Mouse (Mus musculus): Measurements from ENCODE around the gene Nadsyn1. TPM values are rescaled to one million over a fixed set of nuclear protein-coding genes. Genes with fewer than 3 reads are reported as not detected.

The Nadsyn1 gene
- total and polyA plus RNA-seq, 2 experiments from 2014 or later = 7.8 to 8.4 TPM

- DNase-seq (ENCODE audit: low spot score) = no peak
- Histone ChIP-seq H3K36me3 (replicated peaks; ENCODE audit: control insufficient read depth, insufficient read depth, low read length) (peaks cover 77% of the 10 kb centered on the region), H3K9me3 (replicated peaks; ENCODE audit: control insufficient read depth, low read length) (no peaks in the 10 kb centered on the region), H3K27me3 (ENCODE audit: control insufficient read depth, insufficient read depth, low read length) (no peaks in the 10 kb centered on the region), H3K27ac (ENCODE audit: low read depth) (no peak overlapping the region), H3K4me2 (ENCODE audit: low read depth, low read length) (no peak overlapping the region), H3K9ac (replicated peaks; ENCODE audit: low read depth, low read length) (no peak overlapping the region), H3K4me3 (ENCODE audit: low read depth, low read length) (no peak overlapping the region), H3K4me1 (ENCODE audit: control insufficient read depth, insufficient read depth) (no peaks in the 10 kb centered on the region)
- ATAC-seq (ENCODE audit: insufficient read depth, low read depth) = no peak
- TF ChIP-seq CTCF (IDR thresholded peaks at IDR 0.05; ENCODE audit: low read depth) (no peak), EP300 (IDR thresholded peaks at IDR 0.05; ENCODE audit: low read depth) (no peak)
- WGBS = 95% methylated on average over 8 of the region's 8 CpGs
Measured at GRCm38 (mm10) chr7:143841301-143841700, 18.7 kb upstream of the Nadsyn1 start.

DNA sequence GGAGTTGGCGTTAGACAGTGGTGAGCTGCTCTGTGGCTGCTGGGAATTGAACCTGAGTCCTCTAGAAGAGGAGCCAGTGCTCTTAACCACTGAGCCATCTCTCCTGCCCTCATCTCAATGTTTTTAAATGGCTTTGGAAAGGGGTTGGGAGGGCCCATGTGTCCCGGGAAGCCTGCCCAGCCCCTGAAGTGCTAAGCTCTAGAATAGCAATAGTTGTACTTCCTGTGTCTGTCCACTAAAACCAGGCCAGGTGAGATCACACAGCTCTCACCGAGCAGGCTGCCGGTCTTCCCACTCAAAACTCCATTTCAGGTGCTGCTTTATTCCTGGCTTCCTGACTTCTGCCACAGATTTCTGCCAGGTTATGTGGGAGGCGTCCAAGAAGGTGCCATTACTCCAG is 17.5 kb upstream of the Nadsyn1 start:
- no peaks in the 10 kb centered on the region for H3K9me3 ChIP-seq (replicated peaks; ENCODE audit: control insufficient read depth, low read length)
- H3K27me3 ChIP-seq (ENCODE audit: control insufficient read depth, insufficient read depth, low read length) = no peaks in the 10 kb centered on the region
- no peak overlapping the region for H3K27ac ChIP-seq (ENCODE audit: low read depth)
- H3K36me3 ChIP-seq (replicated peaks; ENCODE audit: control insufficient read depth, insufficient read depth, low read length) = peaks cover 65% of the 10 kb centered on the region
- H3K4me3 ChIP-seq (ENCODE audit: low read depth, low read length) = no peak overlapping the region
- DNase-seq (ENCODE audit: low spot score) (no peak), ATAC-seq (ENCODE audit: insufficient read depth, low read depth) (no peak)
- H3K4me2 ChIP-seq (ENCODE audit: low read depth, low read length) = no peak overlapping the region
- 90% methylated on average over 5 of the region's 5 CpGs for WGBS
- no peak for TF ChIP-seq EP300 (IDR thresholded peaks at IDR 0.05; ENCODE audit: low read depth)
- TF ChIP-seq CTCF (IDR thresholded peaks at IDR 0.05; ENCODE audit: low read depth) = no peak
- H3K4me1 ChIP-seq (ENCODE audit: control insufficient read depth, insufficient read depth) = no peaks in the 10 kb centered on the region
- no peak overlapping the region for H3K9ac ChIP-seq (replicated peaks; ENCODE audit: low read depth, low read length)

GRCm38 (mm10) chr7:143837705-143838358 is 15.2 kb upstream of the Nadsyn1 start:
- WGBS = 79% methylated on average over 3 of the region's 3 CpGs
- H3K4me1 ChIP-seq (ENCODE audit: control insufficient read depth, insufficient read depth) = no peaks in the 10 kb centered on the region
- H3K4me3 ChIP-seq (ENCODE audit: low read depth, low read length) = no peak overlapping the region
- no peak overlapping the region for H3K4me2 ChIP-seq (ENCODE audit: low read depth, low read length)
- peaks cover 46% of the 10 kb centered on the region for H3K36me3 ChIP-seq (replicated peaks; ENCODE audit: control insufficient read depth, insufficient read depth, low read length)
- H3K27me3 ChIP-seq (ENCODE audit: control insufficient read depth, insufficient read depth, low read length) = no peaks in the 10 kb centered on the region
- ATAC-seq (ENCODE audit: insufficient read depth, low read depth) (no peak), DNase-seq (ENCODE audit: low spot score) (no peak)
- no peak overlapping the region for H3K27ac ChIP-seq (ENCODE audit: low read depth)
- TF ChIP-seq CTCF (IDR thresholded peaks at IDR 0.05; ENCODE audit: low read depth) = no peak
- no peak for TF ChIP-seq EP300 (IDR thresholded peaks at IDR 0.05; ENCODE audit: low read depth)
- no peak overlapping the region for H3K9ac ChIP-seq (replicated peaks; ENCODE audit: low read depth, low read length)
- H3K9me3 ChIP-seq (replicated peaks; ENCODE audit: control insufficient read depth, low read length) = no peaks in the 10 kb centered on the region

GRCm38 (mm10) chr7:143834972-143835371 is 12.3 kb upstream of the Nadsyn1 start:
- no peak overlapping the region for H3K4me2 ChIP-seq (ENCODE audit: low read depth, low read length)
- DNase-seq (ENCODE audit: low spot score) (no peak), ATAC-seq (ENCODE audit: insufficient read depth, low read depth) (no peak)
- H3K4me3 ChIP-seq (ENCODE audit: low read depth, low read length) = no peak overlapping the region
- H3K9me3 ChIP-seq (replicated peaks; ENCODE audit: control insufficient read depth, low read length) = no peaks in the 10 kb centered on the region
- no peak overlapping the region for H3K9ac ChIP-seq (replicated peaks; ENCODE audit: low read depth, low read length)
- no peaks in the 10 kb centered on the region for H3K27me3 ChIP-seq (ENCODE audit: control insufficient read depth, insufficient read depth, low read length)
- TF ChIP-seq CTCF (IDR thresholded peaks at IDR 0.05; ENCODE audit: low read depth) (no peak), EP300 (IDR thresholded peaks at IDR 0.05; ENCODE audit: low read depth) (no peak)
- 37% methylated on average over 3 of the region's 3 CpGs for WGBS
- peaks cover 5% of the 10 kb centered on the region; the same call in 1 of the 2 replicates for H3K4me1 ChIP-seq (ENCODE audit: control insufficient read depth, insufficient read depth)
- H3K27ac ChIP-seq (ENCODE audit: low read depth) = no peak overlapping the region
- H3K36me3 ChIP-seq (replicated peaks; ENCODE audit: control insufficient read depth, insufficient read depth, low read length) = peaks cover 18% of the 10 kb centered on the region

DNA sequence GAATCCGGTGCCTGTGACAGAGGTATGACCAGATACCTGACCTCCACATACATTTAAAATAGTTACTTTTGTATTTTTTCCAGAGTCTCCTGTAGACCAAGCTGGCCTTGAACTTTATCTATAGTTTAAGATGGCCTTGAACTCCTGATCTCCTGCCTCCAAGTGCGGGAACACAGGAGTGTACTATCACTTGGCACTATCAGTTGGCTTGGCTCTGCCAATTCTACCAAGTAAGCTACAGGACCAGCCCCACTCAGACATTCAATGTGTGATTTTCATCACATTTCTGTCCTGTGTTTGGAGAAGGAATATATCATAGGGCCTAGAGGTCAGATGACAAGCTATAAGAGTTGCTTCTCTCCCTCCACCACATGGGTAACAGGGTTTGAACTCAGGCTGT is 11.7 kb upstream of the Nadsyn1 start:
- DNase-seq (ENCODE audit: low spot score) (no peak), ATAC-seq (ENCODE audit: insufficient read depth, low read depth) (no peak)
- H3K9ac ChIP-seq (replicated peaks; ENCODE audit: low read depth, low read length) = no peak overlapping the region
- WGBS = 76% methylated on average over 2 of the region's 2 CpGs
- H3K4me1 ChIP-seq (ENCODE audit: control insufficient read depth, insufficient read depth) = peaks cover 5% of the 10 kb centered on the region; the same call in 1 of the 2 replicates
- H3K36me3 ChIP-seq (replicated peaks; ENCODE audit: control insufficient read depth, insufficient read depth, low read length) = peaks cover 13% of the 10 kb centered on the region
- no peak for TF ChIP-seq EP300 (IDR thresholded peaks at IDR 0.05; ENCODE audit: low read depth)
- no peak for TF ChIP-seq CTCF (IDR thresholded peaks at IDR 0.05; ENCODE audit: low read depth)
- H3K4me3 ChIP-seq (ENCODE audit: low read depth, low read length) = no peak overlapping the region
- no peak overlapping the region for H3K27ac ChIP-seq (ENCODE audit: low read depth)
- no peaks in the 10 kb centered on the region for H3K9me3 ChIP-seq (replicated peaks; ENCODE audit: control insufficient read depth, low read length)
- no peak overlapping the region for H3K4me2 ChIP-seq (ENCODE audit: low read depth, low read length)
- H3K27me3 ChIP-seq (ENCODE audit: control insufficient read depth, insufficient read depth, low read length) = no peaks in the 10 kb centered on the region

Data from heart, postnatal 0 days (tissue).